Comparison of ENCODE assay signal across 8 mouse cellular contexts in genomic region chr6:91473805-91474440, GRCm38 (mm10). TPM values are rescaled to one million over a fixed set of nuclear protein-coding genes. Genes with fewer than 3 reads are reported as not detected.
DNase-seq lines count a peak whose midpoint lies in the region; ATAC-seq and TF ChIP-seq lines count a peak whose summit lies in the region.

No protein-coding gene starts in this region.

- H3K9me3 ChIP-seq in hindbrain, embryonic 10.5 days, result no peaks in the 10 kb centered on the region

- no peaks in the 10 kb centered on the region for H3K27me3 ChIP-seq in kidney, adult 2 months (replicated peaks; ENCODE audit: control insufficient read depth, insufficient read depth, low read length)
- H3K27me3 ChIP-seq in hindbrain, embryonic 10.5 days (ENCODE audit: insufficient read depth, poor library complexity, severe bottlenecking), result no peaks in the 10 kb centered on the region

- TF ChIP-seq POLR2A in kidney, adult 2 months (IDR thresholded peaks at IDR 0.05; ENCODE audit: low read depth, low read length), result no peak
- 0 out of 2 replicates have a peak, but pooled peaks have one; percentile 2 for TF ChIP-seq POLR2A in bone marrow, adult 2 months (IDR thresholded peaks at IDR 0.05; ENCODE audit: borderline replicate concordance, control insufficient read depth, low read depth, low read length)

- peaks cover 8% of the 10 kb centered on the region; the same call in 1 of the 2 replicates for H3K4me1 ChIP-seq in kidney, adult 2 months (ENCODE audit: control insufficient read depth, insufficient read depth, low read length)
- H3K4me1 ChIP-seq in bone marrow, adult 2 months (ENCODE audit: control insufficient read depth, insufficient read depth, low read length), result no peaks in the 10 kb centered on the region
- peaks cover 29% of the 10 kb centered on the region for H3K4me1 ChIP-seq in hindbrain, embryonic 10.5 days (replicated peaks)

- no peak overlapping the region for H3K27ac ChIP-seq in kidney, adult 2 months (ENCODE audit: insufficient read depth, low read depth, low read length)
- H3K27ac ChIP-seq in bone marrow, adult 2 months (ENCODE audit: control insufficient read depth, insufficient read depth, low read depth, low read length, poor library complexity), result peak overlapping the region; percentile 32
- H3K27ac ChIP-seq in hindbrain, embryonic 10.5 days, result peak overlapping the region; percentile 90

- peak; percentile 27; the same call in 1 of the 2 replicates for ATAC-seq in megakaryocyte, adult 5-6 weeks (ENCODE audit: poor library complexity, severe bottlenecking)

- peak overlapping the region; percentile 71 for H3K4me3 ChIP-seq in kidney, adult 2 months (ENCODE audit: insufficient read depth, low read depth, low read length)
- H3K4me3 ChIP-seq in bone marrow, adult 2 months (replicated peaks; ENCODE audit: control insufficient read depth, low read depth, low read length), result peak overlapping the region; percentile 92
- peak overlapping the region; percentile 69 for H3K4me3 ChIP-seq in hindbrain, embryonic 10.5 days

- no peaks in the 10 kb centered on the region; the same call in 1 of the 2 replicates for H3K36me3 ChIP-seq in kidney, adult 2 months (ENCODE audit: control insufficient read depth, insufficient read depth, low read length)
- peaks cover 53% of the 10 kb centered on the region for H3K36me3 ChIP-seq in hindbrain, embryonic 10.5 days

- no peak for DNase-seq in kidney, adult 2 months
- no peak for DNase-seq in kidney, adult 11 months
- peak; percentile 20 for DNase-seq in hindbrain, embryonic 10.5 days (ENCODE audit: low spot score)
- no peak for DNase-seq in gastrocnemius, adult 8-10 months (ENCODE audit: low spot score in 2 of 2)
- DNase-seq in ovary, postnatal 14 days (ENCODE audit: low spot score), result no peak
- no peak for DNase-seq in natural killer cell, adult 2 months (ENCODE audit: low spot score in 2 of 2)

- 1% methylated on average over 27 of the region's 27 CpGs for WGBS in kidney, adult 2 months
- under 1% methylated on average over 27 of the region's 27 CpGs for WGBS in bone marrow, adult 2 months
- WGBS in hindbrain, embryonic 10.5 days, result under 1% methylated on average over 27 of the region's 27 CpGs

- TF ChIP-seq CTCF in kidney, adult 2 months (conservative IDR thresholded peaks at IDR 0.05; ENCODE audit: insufficient read depth, insufficient read length, low read depth, low read length), result no peak
- no peak for TF ChIP-seq CTCF in bone marrow, adult 2 months (IDR thresholded peaks at IDR 0.05; ENCODE audit: control insufficient read depth, insufficient read depth, low read length)

RNA-seq across cellular contexts. Expression of gene Tmem43, which starts 0.4 kb away (rescaled TPM):
- polyA plus RNA-seq in kidney, adult 2 months (2012; rRNA removed), result 27.5 and 30.2 TPM in 2 replicates
- polyA plus RNA-seq in bone marrow, adult 2 months (2011; ENCODE audit: insufficient read depth, insufficient read length, low replicate concordance, missing spikeins), result 12.6 and 27.9 TPM in 2 replicates
- 61.9 and 62.7 TPM in 2 replicates for polyA plus RNA-seq in hindbrain, embryonic 10.5 days (2016; fragmentation: Nextera tagmentation; extraction: Ambion mirVana)
- 62.2 and 66.7 TPM in 2 replicates for total RNA-seq in megakaryocyte, adult 5-6 weeks (2015)
- 87.3 and 104 TPM in 2 replicates for total RNA-seq in megakaryocyte, adult 5-6 weeks (2017)
- total RNA-seq in gastrocnemius, adult 8-10 months (2022), result 10 to 100 TPM; 21.9 to 30.1 (median 24.6) TPM

RNA-seq across cellular contexts. Expression of gene Chchd4, which starts 0.6 kb away (rescaled TPM):
- 12.7 and 16.0 TPM in 2 replicates for polyA plus RNA-seq in kidney, adult 2 months (2012; rRNA removed)
- 5.7 and 6.7 TPM in 2 replicates for polyA plus RNA-seq in bone marrow, adult 2 months (2011; ENCODE audit: insufficient read depth, insufficient read length, low replicate concordance, missing spikeins)
- 26.7 and 34.2 TPM in 2 replicates for polyA plus RNA-seq in hindbrain, embryonic 10.5 days (2016; fragmentation: Nextera tagmentation; extraction: Ambion mirVana)
- total RNA-seq in megakaryocyte, adult 5-6 weeks (2015), result 6.2 and 7.3 TPM in 2 replicates
- 6.1 and 7.1 TPM in 2 replicates for total RNA-seq in megakaryocyte, adult 5-6 weeks (2017)
- total RNA-seq in gastrocnemius, adult 8-10 months (2022), result 10 to 100 TPM in 1 of 4 experiments, 1 to 10 TPM in 3; 8.4 to 11.4 (median 9.1) TPM

RNA-seq across cellular contexts. Expression of gene Xpc, which starts 41.8 kb away (rescaled TPM):
- polyA plus RNA-seq in kidney, adult 2 months (2012; rRNA removed), result 16.9 and 17.7 TPM in 2 replicates
- 8.7 and 17.1 TPM in 2 replicates for polyA plus RNA-seq in bone marrow, adult 2 months (2011; ENCODE audit: insufficient read depth, insufficient read length, low replicate concordance, missing spikeins)
- 23.6 and 23.7 TPM in 2 replicates for polyA plus RNA-seq in hindbrain, embryonic 10.5 days (2016; fragmentation: Nextera tagmentation; extraction: Ambion mirVana)
- total RNA-seq in megakaryocyte, adult 5-6 weeks (2015), result 9.6 and 11.6 TPM in 2 replicates
- total RNA-seq in megakaryocyte, adult 5-6 weeks (2017), result 36.8 and 41.5 TPM in 2 replicates
- 1 to 10 TPM; 6.4 to 9.5 (median 8.2) TPM for total RNA-seq in gastrocnemius, adult 8-10 months (2022)

RNA-seq across cellular contexts. Expression of gene Lsm3, which starts 41.8 kb away (rescaled TPM):
- 23.8 and 25.5 TPM in 2 replicates for polyA plus RNA-seq in kidney, adult 2 months (2012; rRNA removed)
- 112 and 140 TPM in 2 replicates for polyA plus RNA-seq in bone marrow, adult 2 months (2011; ENCODE audit: insufficient read depth, insufficient read length, low replicate concordance, missing spikeins)
- 340 and 380 TPM in 2 replicates for polyA plus RNA-seq in hindbrain, embryonic 10.5 days (2016; fragmentation: Nextera tagmentation; extraction: Ambion mirVana)
- 84.7 and 89.8 TPM in 2 replicates for total RNA-seq in megakaryocyte, adult 5-6 weeks (2015)
- total RNA-seq in megakaryocyte, adult 5-6 weeks (2017), result 196 and 288 TPM in 2 replicates
- 10 to 100 TPM; 22.9 to 26.5 (median 24.0) TPM for total RNA-seq in gastrocnemius, adult 8-10 months (2022)
